Mouse (Mus musculus): ENCODE measurements at regions not wholly inside any gene's neighbourhood (a gene's known extent, or its start where the extent isn't known, plus 50 kb on each side); places are given as distances from the start of the nearest gene placed in this dataset.

- no peak for TF ChIP-seq CTCF (IDR thresholded peaks at IDR 0.05; ENCODE audit: borderline replicate concordance, insufficient read depth, low read length)
- no peak for TF ChIP-seq POLR2A (IDR thresholded peaks at IDR 0.05; ENCODE audit: low read depth, low read length)
Observed at GRCm38 (mm10) chr3:147662572-147662971, 810.4 kb downstream of the Ttll7 start.

Data from embryonic fibroblast, embryonic 13.5 days (primary cell).